Mouse (Mus musculus) midbrain, embryonic 10.5 days (tissue): ENCODE data around the gene Pde4d. TPM values are rescaled to one million over a fixed set of nuclear protein-coding genes. Genes with fewer than 3 reads are reported as not detected.

Experiments used
- DNase-seq: peaks from one replicate; pipeline ENCODE4 v3.0.0-alpha.2; 2017; ENCODE audit warnings: low spot score
- H3K27ac ChIP-seq: fragments of 300-500 bp; sonication (generic); replicated peaks from 2 replicates; pipeline ENCODE4 v1.5.1; 2016; ENCODE audit warnings: mild to moderate bottlenecking
- H3K27me3 ChIP-seq: fragments of 300-500 bp; sonication (generic); 2 replicates; pipeline ENCODE4 v1.6.1; 2016; ENCODE audit warnings: low read depth, mild to moderate bottlenecking; ENCODE audit not compliant: poor library complexity, severe bottlenecking
- H3K36me3 ChIP-seq: fragments of 300-500 bp; sonication (generic); 2 replicates; pipeline ENCODE4 v1.6.1; 2016; ENCODE audit warnings: mild to moderate bottlenecking, moderate library complexity
- H3K4me1 ChIP-seq: fragments of 300-500 bp; sonication (generic); 2 replicates; pipeline ENCODE4 v1.6.1; 2016
- H3K4me3 ChIP-seq: fragments of 300-500 bp; sonication (generic); 2 replicates; pipeline ENCODE4 v1.5.1; 2016; ENCODE audit warnings: mild to moderate bottlenecking, moderate library complexity
- H3K9me3 ChIP-seq: fragments of 300-500 bp; sonication (generic); replicated peaks from 2 replicates; pipeline ENCODE4 v1.6.1; 2016; ENCODE audit warnings: mild to moderate bottlenecking
- WGBS: fragments of 180-500 bp; shearing (Covaris S2); methylation state at CpG from one replicate; pipeline ENCODE4 v1.1.7; 2016; 5-methylcytosine and 5-hydroxymethylcytosine counted together
- polyA plus RNA-seq: library from polyadenylated mRNA; unstranded; fragments of >200 nt; fragmentation: Nextera tagmentation; extraction: Ambion mirVana; gene quantifications from 2 replicates; pipeline ENCODE4 v1.2.1, GENCODE M21; 2016

The Pde4d gene
- polyA plus RNA-seq, 1 experiment from 2014 or later, result 10.8 TPM

DNA sequence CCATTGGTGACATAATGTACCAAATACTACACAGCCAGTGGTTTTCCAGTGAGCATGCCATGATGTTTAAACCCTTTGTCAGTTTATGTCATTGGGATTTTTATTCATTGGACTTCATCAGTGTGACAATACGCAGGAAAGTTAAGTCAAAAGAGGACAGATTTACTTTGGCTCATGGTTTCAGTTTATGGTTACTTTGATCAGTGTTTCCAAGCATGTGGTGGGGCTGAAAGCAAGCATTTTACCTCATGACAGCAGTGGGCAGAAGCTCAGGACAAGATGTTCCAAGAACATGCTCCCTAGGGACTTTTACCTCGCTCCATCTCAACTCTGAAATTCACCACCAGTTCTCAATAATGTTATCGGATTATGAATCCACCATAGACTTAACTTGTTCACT, 91.7 kb downstream of the Pde4d start:
- no peaks in the 10 kb centered on the region for H3K4me1 ChIP-seq
- no peak for DNase-seq
- no peak overlapping the region for H3K27ac ChIP-seq
- no peaks in the 10 kb centered on the region for H3K27me3 ChIP-seq
- H3K9me3 ChIP-seq, result no peaks in the 10 kb centered on the region
- no peaks in the 10 kb centered on the region for H3K36me3 ChIP-seq
- H3K4me3 ChIP-seq, result no peak overlapping the region
- WGBS, result 91% methylated on average over 3 of the region's 3 CpGs

DNA sequence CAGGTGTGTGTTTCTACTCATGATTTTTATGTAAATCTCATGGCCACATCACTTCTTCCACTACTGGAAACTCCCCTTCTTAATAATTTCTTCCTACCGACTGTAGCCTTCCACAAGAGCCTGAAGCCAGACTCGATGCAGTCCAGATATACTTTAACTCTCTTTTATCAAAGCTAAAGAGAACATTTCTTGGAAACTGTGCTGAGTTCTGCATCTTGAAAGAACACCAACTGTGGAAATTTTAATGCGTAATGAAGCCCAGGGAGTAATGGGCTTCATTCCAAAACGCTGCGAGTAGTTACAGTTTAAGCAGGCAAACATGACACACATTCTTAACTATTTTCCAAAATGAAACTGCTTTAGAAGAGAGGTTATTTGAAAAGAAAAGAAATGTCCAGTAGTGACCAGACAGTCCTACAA, 92.6 kb downstream of the Pde4d start:
- H3K9me3 ChIP-seq, result no peaks in the 10 kb centered on the region
- H3K4me1 ChIP-seq, result no peaks in the 10 kb centered on the region
- H3K27me3 ChIP-seq, result no peaks in the 10 kb centered on the region
- H3K4me3 ChIP-seq, result no peak overlapping the region
- H3K27ac ChIP-seq, result no peak overlapping the region
- no peak for DNase-seq
- H3K36me3 ChIP-seq, result no peaks in the 10 kb centered on the region
- WGBS, result 92% methylated on average over 5 of the region's 5 CpGs

DNA sequence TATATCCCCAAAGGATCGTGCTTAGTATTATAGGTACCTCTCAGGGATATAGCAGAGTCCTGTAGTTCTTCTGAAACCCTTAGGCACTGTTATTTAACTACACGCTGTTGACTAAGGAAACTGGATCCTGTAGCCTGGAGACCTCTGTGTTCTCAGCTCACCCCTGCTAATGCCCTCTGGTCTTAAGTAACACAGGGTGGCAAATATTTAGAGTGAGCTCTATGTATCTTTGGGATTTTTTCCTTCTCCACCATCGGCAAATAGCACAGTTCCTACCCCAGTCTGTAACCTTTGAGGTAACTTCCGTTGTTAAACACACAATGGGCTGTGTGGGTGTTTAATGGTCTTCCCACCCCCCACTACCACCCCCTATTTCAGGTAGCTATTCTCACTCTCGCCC, 102.5 kb downstream of the Pde4d start:
- WGBS, result 69% methylated on average over 5 of the region's 5 CpGs
- no peak for DNase-seq
- no peaks in the 10 kb centered on the region for H3K27me3 ChIP-seq
- H3K27ac ChIP-seq, result no peak overlapping the region
- no peaks in the 10 kb centered on the region for H3K4me1 ChIP-seq
- H3K9me3 ChIP-seq, result no peaks in the 10 kb centered on the region
- no peaks in the 10 kb centered on the region for H3K36me3 ChIP-seq
- no peak overlapping the region for H3K4me3 ChIP-seq

DNA sequence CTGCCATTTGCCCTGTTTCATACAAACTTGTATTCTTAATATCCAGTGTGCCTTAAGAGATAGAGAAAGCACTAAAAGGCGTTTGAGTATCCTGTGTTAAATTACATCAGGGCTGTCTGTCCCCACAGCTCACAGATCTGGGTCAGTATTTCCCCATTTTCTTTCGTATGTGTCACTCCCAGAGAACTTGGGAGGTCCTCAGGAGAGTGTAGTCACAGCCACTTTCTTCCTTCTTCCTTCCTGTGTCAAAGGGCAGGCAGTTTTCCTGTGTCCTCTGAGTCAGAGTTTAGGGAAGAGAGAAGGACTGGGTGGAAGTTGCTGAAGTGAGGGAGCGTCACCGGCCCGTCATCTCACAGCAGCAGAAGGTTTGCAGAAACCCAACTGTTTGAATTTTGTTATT, 103.2 kb downstream of the Pde4d start:
- no peaks in the 10 kb centered on the region for H3K36me3 ChIP-seq
- no peak overlapping the region for H3K27ac ChIP-seq
- no peaks in the 10 kb centered on the region for H3K9me3 ChIP-seq
- H3K27me3 ChIP-seq, result no peaks in the 10 kb centered on the region
- H3K4me3 ChIP-seq, result no peak overlapping the region
- no peaks in the 10 kb centered on the region for H3K4me1 ChIP-seq
- WGBS, result 76% methylated on average over 5 of the region's 5 CpGs
- DNase-seq, result no peak

DNA sequence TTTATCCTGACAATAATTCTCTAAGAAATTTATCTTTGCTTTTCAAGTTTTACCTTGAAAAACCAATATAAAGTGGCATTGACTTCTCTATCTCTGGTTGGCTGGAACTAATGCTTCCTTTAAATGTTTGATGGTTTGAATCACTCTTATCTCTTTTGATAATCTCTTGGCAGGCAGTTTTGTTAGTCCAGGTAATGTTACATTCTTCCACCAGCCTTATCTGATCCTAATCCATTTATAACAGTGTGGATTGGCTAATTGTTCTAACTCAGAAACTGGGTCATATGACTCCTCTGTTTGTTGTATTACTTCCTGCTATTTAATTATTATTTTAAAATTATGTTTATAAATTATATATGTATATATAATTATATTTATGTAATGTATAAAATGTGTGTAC, 105.2 kb downstream of the Pde4d start:
- Histone ChIP-seq H3K4me1 (no peaks in the 10 kb centered on the region), H3K9me3 (no peaks in the 10 kb centered on the region), H3K27ac (no peak overlapping the region), H3K4me3 (no peak overlapping the region), H3K27me3 (no peaks in the 10 kb centered on the region), H3K36me3 (no peaks in the 10 kb centered on the region)
- no peak for DNase-seq

DNA sequence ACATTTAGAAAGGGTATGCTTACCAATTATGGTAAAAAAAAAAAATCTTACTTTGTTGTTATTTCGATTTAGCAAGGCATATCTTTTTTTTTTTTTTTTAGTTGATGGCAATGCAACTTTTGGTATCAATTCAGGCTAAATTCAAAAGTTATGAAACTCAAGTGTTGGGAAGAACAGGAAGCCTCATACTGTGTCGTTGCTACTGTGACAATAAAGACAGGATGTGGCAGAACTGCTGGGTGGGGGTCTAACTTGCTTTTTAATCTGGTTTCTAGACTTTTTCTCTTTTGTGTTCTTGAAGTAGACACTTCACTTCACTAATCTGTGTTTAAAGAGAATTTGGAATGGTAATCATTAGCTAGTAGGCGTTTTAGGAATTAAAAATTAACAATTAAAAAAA, 147.2 kb downstream of the Pde4d start:
- Histone ChIP-seq H3K27me3 (peaks cover 22% of the 10 kb centered on the region), H3K4me1 (no peaks in the 10 kb centered on the region), H3K9me3 (no peaks in the 10 kb centered on the region), H3K36me3 (no peaks in the 10 kb centered on the region), H3K27ac (no peak overlapping the region), H3K4me3 (no peak overlapping the region)
- no peak for DNase-seq
- 77% methylated on average over 3 of the region's 3 CpGs for WGBS

DNA sequence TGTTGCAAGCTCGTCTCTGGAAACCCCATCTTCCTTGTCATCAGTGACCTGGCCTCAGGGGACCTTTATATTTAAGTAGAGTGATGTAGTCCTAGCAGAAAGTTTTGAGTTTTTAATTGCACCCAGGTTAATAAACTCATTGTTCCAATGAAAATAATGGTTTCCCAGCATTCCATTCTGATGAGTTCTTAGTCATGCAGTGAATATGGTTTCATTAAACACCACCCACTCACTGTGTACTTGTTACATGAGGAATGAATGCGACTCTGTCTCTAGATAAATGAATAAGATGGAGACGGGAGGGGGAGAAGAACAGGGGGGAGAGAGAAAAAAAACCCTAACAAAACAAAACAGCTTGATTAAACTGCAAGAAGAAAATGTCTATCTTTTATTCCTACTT, 148.9 kb downstream of the Pde4d start:
- Histone ChIP-seq H3K4me3 (no peak overlapping the region), H3K27ac (no peak overlapping the region), H3K36me3 (no peaks in the 10 kb centered on the region), H3K27me3 (peaks cover 16% of the 10 kb centered on the region; the same call in 1 of the 2 replicates), H3K4me1 (no peaks in the 10 kb centered on the region), H3K9me3 (no peaks in the 10 kb centered on the region)
- no peak for DNase-seq
- WGBS, result 77% methylated on average over 3 of the region's 3 CpGs

DNA sequence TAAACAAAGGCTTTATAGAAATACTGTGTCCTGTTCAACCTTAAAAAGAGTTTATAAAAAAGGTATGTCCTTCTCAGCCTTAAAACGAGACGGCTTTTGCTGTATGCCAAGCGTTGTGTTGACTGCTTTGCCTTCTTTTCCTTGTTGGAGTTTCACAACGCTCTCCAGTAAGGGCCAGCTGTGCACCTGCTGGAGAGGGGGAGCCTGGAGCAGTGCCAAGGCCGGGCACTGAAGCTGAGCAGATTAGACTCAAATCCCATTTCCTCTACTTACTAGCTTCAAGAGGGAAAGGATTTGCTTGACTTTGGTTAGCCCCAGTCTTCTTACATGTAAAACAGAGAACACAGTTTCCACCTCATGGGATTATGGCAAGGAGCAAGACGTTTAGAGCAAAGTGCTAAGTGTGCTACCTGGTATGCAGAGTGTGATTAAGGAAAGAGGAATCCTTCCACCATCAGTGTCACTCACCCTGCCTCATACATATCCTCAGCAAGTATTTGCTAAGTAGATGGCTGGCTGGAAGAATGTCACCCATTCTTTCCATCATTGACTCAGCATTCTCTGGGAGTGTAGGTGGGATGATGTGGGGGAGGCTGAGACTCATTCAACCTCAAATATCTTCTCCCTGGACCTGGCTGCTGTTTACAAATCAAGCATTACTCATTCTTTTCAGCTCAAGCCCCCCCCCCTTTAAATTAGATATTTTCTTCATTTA, 149.6 kb downstream of the Pde4d start:
- H3K36me3 ChIP-seq, result no peaks in the 10 kb centered on the region
- no peak overlapping the region for H3K4me3 ChIP-seq
- H3K9me3 ChIP-seq, result no peaks in the 10 kb centered on the region
- no peak overlapping the region for H3K27ac ChIP-seq
- peaks cover 16% of the 10 kb centered on the region; the same call in 1 of the 2 replicates for H3K27me3 ChIP-seq
- WGBS, result 76% methylated on average over 6 of the region's 6 CpGs
- H3K4me1 ChIP-seq, result no peaks in the 10 kb centered on the region
- DNase-seq, result no peak

DNA sequence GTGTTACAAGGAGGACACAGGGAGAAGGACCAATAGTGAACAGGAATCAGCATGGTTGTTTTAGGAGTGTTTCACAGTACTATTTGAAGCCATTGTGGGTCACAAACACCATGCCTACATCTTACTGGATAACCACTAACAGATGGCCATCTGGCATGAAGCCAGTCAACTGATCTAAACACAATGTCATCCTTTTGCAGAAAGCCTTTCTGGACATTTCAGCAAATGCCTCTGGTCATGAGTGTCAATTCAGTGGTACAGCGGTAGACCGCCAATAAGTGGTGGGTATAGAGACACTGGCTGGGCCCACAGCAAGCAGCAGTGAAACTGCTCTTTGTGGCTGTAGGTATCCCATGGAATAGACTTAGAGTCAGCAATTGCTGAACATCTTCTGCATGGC, 151.3 kb downstream of the Pde4d start:
- WGBS, result 92% methylated on average over 2 of the region's 2 CpGs
- no peak overlapping the region for H3K27ac ChIP-seq
- no peak for DNase-seq
- H3K36me3 ChIP-seq, result no peaks in the 10 kb centered on the region
- no peaks in the 10 kb centered on the region for H3K4me1 ChIP-seq
- H3K27me3 ChIP-seq, result peaks cover 16% of the 10 kb centered on the region; the same call in 1 of the 2 replicates
- no peaks in the 10 kb centered on the region for H3K9me3 ChIP-seq
- no peak overlapping the region for H3K4me3 ChIP-seq

DNA sequence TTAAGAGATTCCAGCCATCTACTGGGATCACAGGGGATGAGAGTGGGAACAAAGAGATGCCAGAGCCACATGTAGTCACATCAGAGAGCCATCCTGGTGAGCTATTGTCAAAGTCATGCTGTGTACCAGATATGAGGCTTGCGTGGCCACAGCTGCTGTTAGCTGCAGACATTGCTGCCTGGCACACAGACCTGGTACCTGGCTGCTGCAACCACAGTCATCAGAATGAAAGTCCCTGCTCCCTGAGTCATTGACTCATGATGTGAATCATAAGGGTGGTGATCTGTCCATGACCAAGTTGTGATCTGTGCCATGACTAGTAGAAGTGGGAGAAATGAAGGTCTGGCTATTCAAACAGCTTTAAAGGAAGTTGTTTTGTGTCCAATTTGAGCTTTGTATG, 153.8 kb downstream of the Pde4d start:
- no peaks in the 10 kb centered on the region for H3K4me1 ChIP-seq
- no peaks in the 10 kb centered on the region for H3K9me3 ChIP-seq
- H3K27me3 ChIP-seq, result 0 out of 2 replicates have a peak, but pooled peaks cover 5% of the 10 kb centered on the region
- no peaks in the 10 kb centered on the region for H3K36me3 ChIP-seq
- no peak overlapping the region for H3K4me3 ChIP-seq
- WGBS, result 16% methylated on average over 1 of the region's 1 CpGs
- DNase-seq, result no peak
- no peak overlapping the region for H3K27ac ChIP-seq

DNA sequence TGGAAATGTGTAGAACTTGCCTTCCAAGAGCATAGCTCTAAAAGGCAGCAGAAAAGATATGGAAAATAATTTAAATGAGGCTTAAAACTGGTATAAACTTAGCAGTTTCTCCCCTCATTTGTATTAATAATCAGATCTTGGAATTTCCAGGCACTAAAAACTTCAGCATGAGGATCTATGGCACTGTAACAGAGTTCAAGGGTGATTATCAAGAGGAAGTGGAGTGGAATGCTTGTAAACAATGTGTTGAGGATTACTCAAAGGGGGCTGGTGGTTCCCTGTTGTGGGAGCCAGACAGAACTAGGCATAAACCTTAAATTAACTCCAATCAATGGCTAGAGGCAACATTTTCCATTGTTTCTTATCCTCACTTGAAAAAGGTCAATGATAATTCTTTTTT, 154.5 kb downstream of the Pde4d start:
- no peak for DNase-seq
- Histone ChIP-seq H3K27me3 (0 out of 2 replicates have a peak, but pooled peaks cover 3% of the 10 kb centered on the region), H3K9me3 (no peaks in the 10 kb centered on the region), H3K4me1 (no peaks in the 10 kb centered on the region), H3K36me3 (no peaks in the 10 kb centered on the region), H3K4me3 (no peak overlapping the region), H3K27ac (no peak overlapping the region)

DNA sequence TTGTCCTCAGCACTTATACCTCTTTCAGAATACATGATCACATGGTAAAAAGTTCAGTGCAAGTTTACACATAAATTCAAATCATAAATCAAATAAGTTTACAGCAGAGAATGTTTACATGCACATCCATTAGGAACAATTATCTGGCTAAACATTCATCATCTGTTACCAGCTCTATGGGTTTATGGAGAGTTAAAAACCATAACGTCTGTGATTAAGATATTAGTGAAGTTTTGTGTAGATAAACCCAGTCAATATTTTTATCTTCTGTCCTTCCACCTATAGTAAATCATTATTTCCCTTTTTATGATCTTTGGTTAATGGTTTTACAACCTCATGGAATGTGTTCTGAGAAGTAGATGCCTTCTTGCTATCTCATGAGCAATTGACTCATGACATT, 168.5 kb downstream of the Pde4d start:
- Histone ChIP-seq H3K27me3 (no peaks in the 10 kb centered on the region), H3K27ac (no peak overlapping the region), H3K4me1 (no peaks in the 10 kb centered on the region), H3K36me3 (no peaks in the 10 kb centered on the region), H3K9me3 (no peaks in the 10 kb centered on the region), H3K4me3 (no peak overlapping the region)
- DNase-seq, result no peak
- 88% methylated on average over 1 of the region's 1 CpGs for WGBS

DNA sequence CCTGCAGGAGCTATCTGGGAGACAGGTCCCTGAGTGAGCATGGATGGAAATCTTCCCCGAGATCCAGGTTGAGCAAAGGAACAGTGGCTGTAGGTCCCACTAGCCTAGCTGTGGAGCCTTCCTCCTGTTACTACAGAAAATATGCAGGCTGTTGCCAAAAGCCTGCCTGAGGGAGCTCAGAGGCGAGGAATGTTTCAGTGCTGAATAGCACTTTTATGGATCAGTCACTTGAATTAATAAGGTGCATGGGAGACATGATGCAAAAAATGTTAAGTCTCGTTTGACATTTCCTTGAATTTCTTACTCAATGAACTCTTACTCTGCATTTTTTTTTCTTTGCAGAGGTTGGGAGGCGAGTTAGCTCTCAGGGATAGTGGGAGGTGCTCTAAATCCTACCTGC, 172.9 kb downstream of the Pde4d start:
- Histone ChIP-seq H3K27ac (no peak overlapping the region), H3K27me3 (no peaks in the 10 kb centered on the region), H3K4me1 (no peaks in the 10 kb centered on the region), H3K36me3 (no peaks in the 10 kb centered on the region), H3K4me3 (no peak overlapping the region), H3K9me3 (no peaks in the 10 kb centered on the region)
- DNase-seq, result no peak
- 65% methylated on average over 4 of the region's 4 CpGs for WGBS

DNA sequence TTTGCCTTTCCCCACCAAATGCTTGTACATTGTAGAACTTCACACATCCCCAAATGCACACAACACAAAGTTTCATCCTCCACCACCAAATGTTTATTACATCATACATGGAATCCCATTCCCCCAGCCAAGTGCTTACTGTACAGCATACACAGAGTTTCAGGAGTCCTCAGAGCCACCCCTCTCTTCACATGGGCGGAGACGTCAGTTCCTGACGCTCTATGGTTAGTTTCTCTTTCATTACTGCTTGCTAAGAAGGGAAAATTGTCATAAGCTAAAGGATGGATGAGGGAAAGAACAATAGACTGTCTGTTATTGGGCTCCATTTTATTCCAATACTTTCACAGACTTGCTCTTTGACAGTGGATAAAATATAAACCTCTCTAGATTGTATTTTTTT, 174.2 kb downstream of the Pde4d start:
- no peaks in the 10 kb centered on the region for H3K4me1 ChIP-seq
- H3K27me3 ChIP-seq, result no peaks in the 10 kb centered on the region
- no peak for DNase-seq
- H3K4me3 ChIP-seq, result no peak overlapping the region
- no peaks in the 10 kb centered on the region for H3K36me3 ChIP-seq
- no peak overlapping the region for H3K27ac ChIP-seq
- WGBS, result 87% methylated on average over 3 of the region's 3 CpGs
- H3K9me3 ChIP-seq, result no peaks in the 10 kb centered on the region
